ENCODE assay signal across 9 mouse cellular contexts in the genomic region with DNA sequence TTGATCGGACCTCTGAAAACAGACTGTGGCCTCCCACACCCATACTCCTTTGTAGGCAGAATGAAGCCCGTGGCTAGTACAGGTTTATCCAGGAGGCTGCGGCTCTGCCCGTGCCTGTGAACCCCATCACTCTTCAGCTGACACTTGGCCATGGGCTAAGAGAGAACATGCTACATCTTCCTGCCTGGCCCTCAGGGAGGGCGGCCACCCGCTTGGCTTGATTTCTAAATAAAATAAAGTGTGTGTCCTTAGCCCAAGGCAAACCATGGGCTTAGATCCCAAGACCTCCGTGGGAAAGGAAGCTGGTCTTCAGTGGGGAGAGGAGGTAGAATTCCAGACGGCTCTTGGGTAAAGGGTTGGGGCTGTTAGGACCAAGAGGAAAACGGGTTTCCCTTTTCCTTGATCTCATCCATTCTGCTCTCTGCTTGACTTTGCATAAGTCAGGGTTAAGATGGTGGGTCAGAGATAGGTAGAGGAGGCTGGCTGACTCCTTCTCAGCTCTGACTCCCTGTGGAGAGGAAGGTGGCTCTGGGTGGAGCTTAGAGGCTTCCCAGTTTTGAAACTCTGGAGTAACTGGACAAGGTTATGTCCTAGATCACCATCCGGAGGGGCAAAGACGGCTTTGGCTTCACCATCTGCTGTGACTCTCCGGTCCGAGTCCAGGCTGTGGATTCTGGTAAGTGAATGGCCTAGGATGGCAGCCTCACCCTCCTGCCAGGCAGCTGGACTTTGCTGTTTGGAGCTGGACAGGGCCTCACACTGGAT.
DNase-seq lines count a peak whose midpoint lies in the region; ATAC-seq and TF ChIP-seq lines count a peak whose summit lies in the region.
"Had no signal": no experiment of that assay in that cellular context is flagged by ENCODE, and none has a peak within 500 bp of the region (broad histone marks: within the 10 kb centered on the region; RNA-seq: fewer than 3 reads in every experiment).

No protein-coding gene starts in this region.

- DNase-seq in hindbrain, embryonic 11.5 days (ENCODE audit: low spot score), result no peak
- no peak for DNase-seq in hindbrain, embryonic 14.5 days (ENCODE audit: low spot score)
- DNase-seq in midbrain, embryonic 11.5 days (ENCODE audit: low spot score, missing footprints), result peak; percentile 81
- no peak for DNase-seq in midbrain, postnatal 0 days (ENCODE audit: low spot score)
- DNase-seq in thymus, adult 18-20 months, result no peak
- DNase-seq in adrenal gland, postnatal 36 days, result no peak
- DNase-seq: cerebellum, adult 9-11 months; thymus, postnatal 4 days had no signal

- peaks cover 25% of the 10 kb centered on the region for H3K4me1 ChIP-seq in hindbrain, embryonic 11.5 days (replicated peaks; ENCODE audit: control insufficient read depth, insufficient read depth, low read length)
- H3K4me1 ChIP-seq in hindbrain, embryonic 14.5 days (replicated peaks; ENCODE audit: control insufficient read depth, insufficient read depth, low read length), result peaks cover 36% of the 10 kb centered on the region
- peaks cover 27% of the 10 kb centered on the region for H3K4me1 ChIP-seq in midbrain, embryonic 11.5 days (ENCODE audit: control insufficient read depth, insufficient read depth, low read length)
- peaks cover 4% of the 10 kb centered on the region; the same call in 1 of the 2 replicates for H3K4me1 ChIP-seq in midbrain, postnatal 0 days (ENCODE audit: insufficient read depth, low read length)
- peaks cover 40% of the 10 kb centered on the region for H3K4me1 ChIP-seq in forebrain, embryonic 15.5 days

- H3K4me3 ChIP-seq in hindbrain, embryonic 11.5 days (ENCODE audit: low read depth, low read length), result no peak overlapping the region
- H3K4me3 ChIP-seq in hindbrain, embryonic 14.5 days (replicated peaks; ENCODE audit: low read length), result no peak overlapping the region
- no peak overlapping the region for H3K4me3 ChIP-seq in midbrain, embryonic 11.5 days (ENCODE audit: low read depth, low read length)
- H3K4me3 ChIP-seq in midbrain, postnatal 0 days (ENCODE audit: low read depth, low read length), result no peak overlapping the region
- H3K4me3 ChIP-seq in forebrain, embryonic 15.5 days, result no peak overlapping the region

- no peak for ATAC-seq in hindbrain, embryonic 11.5 days (ENCODE audit: low FRiP score)
- ATAC-seq in hindbrain, embryonic 14.5 days (ENCODE audit: low FRiP score), result no peak
- no peak for ATAC-seq in midbrain, embryonic 11.5 days (ENCODE audit: low FRiP score)
- ATAC-seq in midbrain, postnatal 0 days (ENCODE audit: low FRiP score), result no peak
- ATAC-seq in forebrain, embryonic 15.5 days (replicated peaks), result no peak

- no peak overlapping the region for H3K4me2 ChIP-seq in hindbrain, embryonic 11.5 days (replicated peaks; ENCODE audit: low read depth, low read length)
- no peak overlapping the region for H3K4me2 ChIP-seq in hindbrain, embryonic 14.5 days (replicated peaks)
- H3K4me2 ChIP-seq in midbrain, embryonic 11.5 days, result no peak overlapping the region
- no peak overlapping the region for H3K4me2 ChIP-seq in midbrain, postnatal 0 days (ENCODE audit: low read depth, low read length, poor library complexity, severe bottlenecking)
- H3K4me2 ChIP-seq in forebrain, embryonic 15.5 days (replicated peaks), result no peak overlapping the region

- WGBS in hindbrain, embryonic 11.5 days, result 71% methylated on average over 13 of the region's 13 CpGs
- WGBS in hindbrain, embryonic 14.5 days, result 71% methylated on average over 13 of the region's 13 CpGs
- 86% methylated on average over 13 of the region's 13 CpGs for WGBS in midbrain, embryonic 11.5 days
- 87% methylated on average over 13 of the region's 13 CpGs for WGBS in midbrain, postnatal 0 days
- WGBS in forebrain, embryonic 15.5 days, result 87% methylated on average over 13 of the region's 13 CpGs

- no peaks in the 10 kb centered on the region for H3K9me3 ChIP-seq in hindbrain, embryonic 11.5 days (ENCODE audit: control insufficient read depth, low read length)
- H3K9me3 ChIP-seq in hindbrain, embryonic 14.5 days (ENCODE audit: control insufficient read depth, low read length), result no peaks in the 10 kb centered on the region
- H3K9me3 ChIP-seq in midbrain, embryonic 11.5 days (ENCODE audit: control insufficient read depth, low read length), result no peaks in the 10 kb centered on the region
- no peaks in the 10 kb centered on the region for H3K9me3 ChIP-seq in midbrain, postnatal 0 days (ENCODE audit: low read length)
- no peaks in the 10 kb centered on the region for H3K9me3 ChIP-seq in forebrain, embryonic 15.5 days

- no peak for TF ChIP-seq CTCF in midbrain, postnatal 0 days (IDR thresholded peaks at IDR 0.05)

- no peak overlapping the region for H3K9ac ChIP-seq in hindbrain, embryonic 11.5 days (ENCODE audit: low read depth, low read length)
- no peak overlapping the region; the same call in 1 of the 2 replicates for H3K9ac ChIP-seq in hindbrain, embryonic 14.5 days
- no peak overlapping the region for H3K9ac ChIP-seq in midbrain, embryonic 11.5 days (ENCODE audit: low read length)
- no peak overlapping the region for H3K9ac ChIP-seq in midbrain, postnatal 0 days (replicated peaks; ENCODE audit: low read length, poor library complexity, severe bottlenecking)
- no peak overlapping the region for H3K9ac ChIP-seq in forebrain, embryonic 15.5 days (replicated peaks)

- H3K36me3 ChIP-seq in hindbrain, embryonic 11.5 days (ENCODE audit: control insufficient read depth, insufficient read depth, low read length), result no peaks in the 10 kb centered on the region
- no peaks in the 10 kb centered on the region for H3K36me3 ChIP-seq in hindbrain, embryonic 14.5 days (replicated peaks; ENCODE audit: control insufficient read depth, insufficient read depth)
- no peaks in the 10 kb centered on the region for H3K36me3 ChIP-seq in midbrain, embryonic 11.5 days (ENCODE audit: control insufficient read depth, insufficient read depth, low read length)
- H3K36me3 ChIP-seq in midbrain, postnatal 0 days (ENCODE audit: insufficient read depth, low read length), result no peaks in the 10 kb centered on the region
- no peaks in the 10 kb centered on the region for H3K36me3 ChIP-seq in forebrain, embryonic 15.5 days

- no peaks in the 10 kb centered on the region for H3K27me3 ChIP-seq in hindbrain, embryonic 11.5 days (ENCODE audit: control insufficient read depth, insufficient read depth, low read length)
- no peaks in the 10 kb centered on the region for H3K27me3 ChIP-seq in hindbrain, embryonic 14.5 days (ENCODE audit: control insufficient read depth, insufficient read depth, low read length)
- H3K27me3 ChIP-seq in midbrain, embryonic 11.5 days (ENCODE audit: control insufficient read depth, insufficient read depth, low read length), result no peaks in the 10 kb centered on the region
- no peaks in the 10 kb centered on the region for H3K27me3 ChIP-seq in midbrain, postnatal 0 days (ENCODE audit: insufficient read depth, low read length)
- no peaks in the 10 kb centered on the region for H3K27me3 ChIP-seq in forebrain, embryonic 15.5 days

- 0 out of 2 replicates have a peak overlapping the region, but pooled peaks have one; percentile 24 for H3K27ac ChIP-seq in hindbrain, embryonic 11.5 days (ENCODE audit: low read depth, low read length)
- H3K27ac ChIP-seq in hindbrain, embryonic 14.5 days, result no peak overlapping the region
- H3K27ac ChIP-seq in midbrain, embryonic 11.5 days (ENCODE audit: low read depth, low read length), result no peak overlapping the region
- H3K27ac ChIP-seq in midbrain, postnatal 0 days (ENCODE audit: low read depth, low read length), result no peak overlapping the region
- H3K27ac ChIP-seq in forebrain, embryonic 15.5 days (replicated peaks), result peak overlapping the region; percentile 41

Comparison
In these comparisons a context has a peak if more than half of its experiments do, and no peak if none do; other contexts are left out.
1. H3K27ac ChIP-seq: peak in hindbrain, embryonic 11.5 days (single experiment) and forebrain, embryonic 15.5 days (single experiment); none in hindbrain, embryonic 14.5 days (single experiment), midbrain, embryonic 11.5 days (single experiment) and midbrain, postnatal 0 days (single experiment).